Mouse (Mus musculus) midbrain, embryonic 15.5 days (tissue): ENCODE results near the gene Crygn. TPM values are rescaled to one million over a fixed set of nuclear protein-coding genes. Genes with fewer than 3 reads are reported as not detected.
A peak's percentile ranks its signal among the peaks of the same experiment; 100 is the strongest.

ENCODE experiments used
- ATAC-seq: fragments of 200-750 bp; cut with Nextera tagmentation; replicated peaks from 2 replicates; pipeline ENCODE4 v1.8.0; 2017; ENCODE audit warnings: moderate TSS enrichment
- H3K27ac ChIP-seq: fragments of 300-500 bp; sonication (generic); 2 replicates; pipeline ENCODE4 v1.5.1; 2015; ENCODE audit warnings: mild to moderate bottlenecking, inconsistent platforms
- H3K27me3 ChIP-seq: fragments of 300-500 bp; sonication (generic); replicated peaks from 2 replicates; pipeline ENCODE4 v1.6.1; 2015; ENCODE audit warnings: inconsistent platforms
- H3K36me3 ChIP-seq: fragments of 300-500 bp; sonication (generic); replicated peaks from 2 replicates; pipeline ENCODE4 v1.6.1; 2015; ENCODE audit warnings: inconsistent platforms
- H3K4me1 ChIP-seq: fragments of 300-500 bp; sonication (generic); 2 replicates; pipeline ENCODE4 v1.6.1; 2015; ENCODE audit warnings: inconsistent platforms
- H3K4me2 ChIP-seq: fragments of 300-500 bp; sonication (generic); 2 replicates; pipeline ENCODE4 v1.6.1; 2015; ENCODE audit warnings: inconsistent platforms, mild to moderate bottlenecking, moderate library complexity
- H3K4me3 ChIP-seq: fragments of 300-500 bp; sonication (generic); 2 replicates; pipeline ENCODE4 v1.5.1; 2015; ENCODE audit warnings: mild to moderate bottlenecking, inconsistent platforms
- H3K9ac ChIP-seq: fragments of 300-500 bp; sonication (generic); 2 replicates; pipeline ENCODE4 v1.6.1; 2015; ENCODE audit warnings: mild to moderate bottlenecking, inconsistent platforms
- H3K9me3 ChIP-seq: fragments of 300-500 bp; sonication (generic); 2 replicates; pipeline ENCODE4 v1.6.1; 2016; ENCODE audit warnings: inconsistent platforms
- WGBS: fragments of 180-500 bp; shearing (Covaris S2); methylation state at CpG from one replicate; pipeline ENCODE4 v1.1.7; 2015; ENCODE audit warnings: mixed read lengths; 5-methylcytosine and 5-hydroxymethylcytosine counted together
- polyA plus RNA-seq: library from polyadenylated mRNA; unstranded; fragments of >200 nt; fragmentation: Nextera tagmentation; extraction: Ambion mirVana; gene quantifications from 2 replicates; pipeline ENCODE4 v1.2.1, GENCODE M21; 2015

The Crygn gene
- polyA plus RNA-seq, 1 experiment from 2014 or later, result 2.5 TPM

- ATAC-seq, result no peak
- Histone ChIP-seq H3K27me3 (peaks cover 3% of the 10 kb centered on the region), H3K9me3 (no peaks in the 10 kb centered on the region), H3K4me3 (no peak overlapping the region), H3K27ac (0 out of 2 replicates have a peak overlapping the region, but pooled peaks have one; percentile 23), H3K9ac (no peak overlapping the region), H3K4me1 (0 out of 2 replicates have a peak, but pooled peaks cover 6% of the 10 kb centered on the region), H3K36me3 (no peaks in the 10 kb centered on the region), H3K4me2 (no peak overlapping the region)
- 70% methylated on average over 5 of the region's 5 CpGs for WGBS
Measured at GRCm38 (mm10) chr5:24724270-24724634, 33.6 kb downstream of the Crygn start.

- 55% methylated on average over 11 of the region's 11 CpGs for WGBS
- Histone ChIP-seq H3K4me2 (no peak overlapping the region), H3K36me3 (no peaks in the 10 kb centered on the region), H3K9ac (no peak overlapping the region), H3K4me1 (0 out of 2 replicates have a peak, but pooled peaks cover 6% of the 10 kb centered on the region), H3K9me3 (no peaks in the 10 kb centered on the region), H3K27me3 (no peaks in the 10 kb centered on the region; the same call in 1 of the 2 replicates), H3K27ac (no peak overlapping the region), H3K4me3 (no peak overlapping the region)
- no peak for ATAC-seq
Measured at GRCm38 (mm10) chr5:24723527-24724269, 34.1 kb downstream of the Crygn start.

- Histone ChIP-seq H3K4me1 (0 out of 2 replicates have a peak, but pooled peaks cover 6% of the 10 kb centered on the region), H3K9me3 (no peaks in the 10 kb centered on the region), H3K4me2 (no peak overlapping the region), H3K27me3 (no peaks in the 10 kb centered on the region), H3K36me3 (no peaks in the 10 kb centered on the region), H3K9ac (no peak overlapping the region), H3K27ac (no peak overlapping the region), H3K4me3 (no peak overlapping the region)
- 94% methylated on average over 3 of the region's 3 CpGs for WGBS
- no peak for ATAC-seq
Measured at GRCm38 (mm10) chr5:24719852-24720251, 38.0 kb downstream of the Crygn start.

- no peak for ATAC-seq
- no peak overlapping the region for H3K4me2 ChIP-seq
- H3K27me3 ChIP-seq, result no peaks in the 10 kb centered on the region
- no peaks in the 10 kb centered on the region for H3K9me3 ChIP-seq
- H3K27ac ChIP-seq, result no peak overlapping the region
- H3K36me3 ChIP-seq, result no peaks in the 10 kb centered on the region
- H3K9ac ChIP-seq, result no peak overlapping the region
- no peaks in the 10 kb centered on the region for H3K4me1 ChIP-seq
- 92% methylated on average over 6 of the region's 6 CpGs for WGBS
- H3K4me3 ChIP-seq, result no peak overlapping the region
Measured at GRCm38 (mm10) chr5:24718076-24718475, 39.7 kb downstream of the Crygn start.

- H3K9me3 ChIP-seq, result no peaks in the 10 kb centered on the region
- no peak overlapping the region for H3K4me2 ChIP-seq
- WGBS, result 86% methylated on average over 6 of the region's 6 CpGs
- no peak overlapping the region for H3K9ac ChIP-seq
- no peak overlapping the region for H3K4me3 ChIP-seq
- no peaks in the 10 kb centered on the region for H3K4me1 ChIP-seq
- no peak overlapping the region for H3K27ac ChIP-seq
- no peak for ATAC-seq
- no peaks in the 10 kb centered on the region for H3K27me3 ChIP-seq
- H3K36me3 ChIP-seq, result peaks cover 21% of the 10 kb centered on the region; the same call in 1 of the 2 replicates
Measured at GRCm38 (mm10) chr5:24713987-24714386, 43.8 kb downstream of the Crygn start.

- Histone ChIP-seq H3K9me3 (no peaks in the 10 kb centered on the region), H3K27me3 (no peaks in the 10 kb centered on the region), H3K36me3 (peaks cover 27% of the 10 kb centered on the region; the same call in 1 of the 2 replicates), H3K4me3 (no peak overlapping the region), H3K4me1 (no peaks in the 10 kb centered on the region), H3K9ac (no peak overlapping the region), H3K4me2 (no peak overlapping the region), H3K27ac (no peak overlapping the region)
- WGBS, result 86% methylated on average over 2 of the region's 2 CpGs
- no peak; the same call in 1 of the 2 replicates for ATAC-seq
Measured at GRCm38 (mm10) chr5:24713199-24713598, 44.6 kb downstream of the Crygn start.

GRCm38 (mm10) chr5:24711615-24712014, 46.2 kb downstream of the Crygn start:
- H3K9ac ChIP-seq, result no peak overlapping the region
- ATAC-seq, result no peak
- H3K4me3 ChIP-seq, result no peak overlapping the region
- peaks cover 42% of the 10 kb centered on the region; the same call in 1 of the 2 replicates for H3K36me3 ChIP-seq
- no peak overlapping the region for H3K4me2 ChIP-seq
- H3K27ac ChIP-seq, result no peak overlapping the region
- no peaks in the 10 kb centered on the region for H3K9me3 ChIP-seq
- H3K27me3 ChIP-seq, result no peaks in the 10 kb centered on the region
- H3K4me1 ChIP-seq, result no peaks in the 10 kb centered on the region
- 96% methylated on average over 6 of the region's 6 CpGs for WGBS

- H3K9me3 ChIP-seq, result no peaks in the 10 kb centered on the region
- H3K4me1 ChIP-seq, result no peaks in the 10 kb centered on the region
- no peaks in the 10 kb centered on the region for H3K27me3 ChIP-seq
- H3K4me3 ChIP-seq, result no peak overlapping the region
- H3K4me2 ChIP-seq, result no peak overlapping the region
- ATAC-seq, result no peak
- 67% methylated on average over 2 of the region's 2 CpGs for WGBS
- H3K36me3 ChIP-seq, result peaks cover 57% of the 10 kb centered on the region
- no peak overlapping the region for H3K27ac ChIP-seq
- H3K9ac ChIP-seq, result no peak overlapping the region
Measured at GRCm38 (mm10) chr5:24709962-24710361, 47.8 kb downstream of the Crygn start.

- no peaks in the 10 kb centered on the region for H3K27me3 ChIP-seq
- H3K4me2 ChIP-seq, result no peak overlapping the region
- no peak overlapping the region for H3K4me3 ChIP-seq
- no peak for ATAC-seq
- no peak overlapping the region for H3K27ac ChIP-seq
- H3K4me1 ChIP-seq, result no peaks in the 10 kb centered on the region
- 94% methylated on average over 8 of the region's 8 CpGs for WGBS
- peaks cover 58% of the 10 kb centered on the region for H3K36me3 ChIP-seq
- no peak overlapping the region for H3K9ac ChIP-seq
- H3K9me3 ChIP-seq, result no peaks in the 10 kb centered on the region
Measured at GRCm38 (mm10) chr5:24704615-24705014, 53.2 kb downstream of the Crygn start.

GRCm38 (mm10) chr5:24701271-24701670, 56.5 kb downstream of the Crygn start:
- no peak for ATAC-seq
- Histone ChIP-seq H3K9me3 (no peaks in the 10 kb centered on the region), H3K36me3 (peaks cover 63% of the 10 kb centered on the region), H3K4me3 (no peak overlapping the region), H3K4me1 (no peaks in the 10 kb centered on the region), H3K4me2 (no peak overlapping the region), H3K27me3 (no peaks in the 10 kb centered on the region), H3K27ac (no peak overlapping the region), H3K9ac (no peak overlapping the region)
- 85% methylated on average over 3 of the region's 3 CpGs for WGBS

Other genes starting within 250 kb of the Crygn start
- gene Gbx1, start 230.8 kb downstream of the Crygn start, polyA plus RNA-seq, result 0.29 and 0.44 TPM in 2 replicates
- 0.06 and 0.11 TPM in 2 replicates for gene Asb10, start 217.0 kb downstream of the Crygn start, polyA plus RNA-seq
- gene 4931409K22Rik, start 201.2 kb downstream of the Crygn start, polyA plus RNA-seq, result 0.06 TPM in 1 of 2 replicates, not detected in the other
- gene Abcf2, start 180.5 kb downstream of the Crygn start, polyA plus RNA-seq, result 83.8 and 86.4 TPM in 2 replicates
- 22.1 and 23.0 TPM in 2 replicates for gene Chpf2, start 171.3 kb downstream of the Crygn start, polyA plus RNA-seq
- gene Smarcd3, start 133.6 kb downstream of the Crygn start, polyA plus RNA-seq, result 182 and 186 TPM in 2 replicates
- gene Nub1, start 72.5 kb downstream of the Crygn start, polyA plus RNA-seq, result 47.5 and 48.7 TPM in 2 replicates
- 6.7 and 8.6 TPM in 2 replicates for gene Wdr86, start 27.3 kb downstream of the Crygn start, polyA plus RNA-seq
- gene Rheb, start 84.6 kb upstream of the Crygn start, polyA plus RNA-seq, result 209 and 228 TPM in 2 replicates